Mouse (Mus musculus): ENCODE measurements around the gene Lgals4. TPM values are rescaled to one million over a fixed set of nuclear protein-coding genes. Genes with fewer than 3 reads are reported as not detected.

Lgals4 gene
- polyA plus RNA-seq (2014; fragmentation: Nextera tagmentation; extraction: Ambion mirVana), result 4.7 and 4.8 TPM in 2 replicates

DNA sequence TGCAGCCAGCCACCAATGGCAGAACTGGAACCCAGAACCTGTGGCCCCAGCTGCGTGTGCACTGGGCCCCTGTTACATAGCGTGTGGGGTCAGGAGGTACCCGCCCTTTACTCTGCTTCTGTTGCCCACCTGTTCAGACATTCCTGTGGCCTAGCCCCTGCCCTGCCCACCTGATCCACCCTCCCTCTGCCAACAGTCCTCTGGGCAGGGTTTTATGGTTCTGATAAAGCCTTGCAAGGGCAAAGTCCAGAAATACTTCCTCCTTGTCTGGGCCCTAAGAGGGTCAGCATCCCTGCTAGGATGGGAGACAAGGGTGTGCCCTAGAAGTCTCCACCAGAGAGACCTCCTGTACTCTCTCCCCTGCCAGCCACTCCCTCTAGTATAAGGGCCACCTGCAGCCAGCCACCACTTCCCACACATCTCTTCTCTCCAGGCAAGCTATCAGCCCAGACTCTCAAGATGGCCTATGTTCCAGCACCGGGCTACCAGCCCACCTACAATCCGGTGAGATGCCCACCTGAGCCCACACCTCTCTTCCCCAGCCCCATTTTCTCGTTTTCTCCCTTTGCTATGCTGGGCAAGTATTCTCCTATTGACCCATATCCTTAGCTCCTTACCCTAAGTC lies at the start of gene Lgals4:
Gene Lgals4, plus strand, starts transcription at position 132 of the 625 bp plus-strand sequence.
- Histone ChIP-seq H3K27ac (replicated peaks in 1 of 2; ENCODE audit: control insufficient read depth in 1 of 2, insufficient read depth in 1 of 2, low read depth in 2 of 2, low read length in 2 of 2) (no peak within 1 kb of the TSS), H3K27me3 (ENCODE audit: control insufficient read depth, insufficient read depth, low read length) (no peaks in the 10 kb centered on the region), H3K36me3 (ENCODE audit: control insufficient read depth, insufficient read depth, low read length) (peaks cover 31% of the 10 kb centered on the region), H3K9me3 (ENCODE audit: control insufficient read depth, low read length) (no peaks in the 10 kb centered on the region), H3K9ac (ENCODE audit: low read length) (no peak within 1 kb of the TSS), H3K4me3 (ENCODE audit: control insufficient read depth in 1 of 2, insufficient read depth in 1 of 2, low read depth in 1 of 2, low read length in 2 of 2) (no peak within 1 kb of the TSS), H3K4me2 (ENCODE audit: low read length) (no peak within 1 kb of the TSS), H3K4me1 (ENCODE audit: control insufficient read depth in 2 of 2, insufficient read depth in 2 of 2, low read length in 2 of 2) (peaks cover 6 to 12% of the 10 kb centered on the region in 2 experiments; a peak in 3 of 4 replicates)
- 84% methylated on average over 6 of the region's 6 CpGs for WGBS
- ATAC-seq (ENCODE audit: insufficient number of reproducible peaks, insufficient read depth, low FRiP score, low read depth), result no peak

DNA sequence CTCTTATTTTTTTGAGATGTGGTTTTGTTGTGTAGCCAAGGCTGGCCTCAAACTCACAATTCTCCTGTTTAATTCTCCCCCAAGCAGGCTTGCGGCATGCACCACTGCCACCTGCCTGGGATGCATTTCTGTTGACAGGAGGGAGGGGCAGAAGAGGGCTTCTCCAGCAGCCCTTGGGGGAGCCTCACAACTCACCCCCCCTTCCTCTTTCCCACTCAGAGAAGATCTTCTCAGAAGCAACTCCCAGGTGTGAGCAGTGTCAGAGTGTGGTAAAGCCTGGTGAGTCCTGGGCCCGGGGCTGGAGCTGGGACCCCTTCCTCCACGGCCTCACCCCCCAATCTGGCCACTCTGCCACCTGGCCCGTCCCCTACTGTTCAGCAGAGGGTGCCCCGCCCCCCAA lies 48.5 kb upstream of the Lgals4 start:
- Histone ChIP-seq H3K4me3 (ENCODE audit: control insufficient read depth in 1 of 2, insufficient read depth in 1 of 2, low read depth in 1 of 2, low read length in 2 of 2) (no peak overlapping the region), H3K27ac (replicated peaks in 1 of 2; ENCODE audit: control insufficient read depth in 1 of 2, insufficient read depth in 1 of 2, low read depth in 2 of 2, low read length in 2 of 2) (no peak overlapping the region), H3K9ac (ENCODE audit: low read length) (no peak overlapping the region), H3K4me1 (ENCODE audit: control insufficient read depth in 2 of 2, insufficient read depth in 2 of 2, low read length in 2 of 2) (peaks cover 7 to 14% of the 10 kb centered on the region in 2 experiments), H3K9me3 (ENCODE audit: control insufficient read depth, low read length) (no peaks in the 10 kb centered on the region), H3K27me3 (ENCODE audit: control insufficient read depth, insufficient read depth, low read length) (no peaks in the 10 kb centered on the region), H3K36me3 (ENCODE audit: control insufficient read depth, insufficient read depth, low read length) (peaks cover 32% of the 10 kb centered on the region), H3K4me2 (ENCODE audit: low read length) (no peak overlapping the region)
- WGBS, result 70% methylated on average over 5 of the region's 5 CpGs
- ATAC-seq (ENCODE audit: insufficient number of reproducible peaks, insufficient read depth, low FRiP score, low read depth), result no peak

- no peak overlapping the region for H3K4me3 ChIP-seq (ENCODE audit: control insufficient read depth in 1 of 2, insufficient read depth in 1 of 2, low read depth in 1 of 2, low read length in 2 of 2)
Observed at GRCm38 (mm10) chr7:28787884-28788283, 45.8 kb upstream of the Lgals4 start.

DNA sequence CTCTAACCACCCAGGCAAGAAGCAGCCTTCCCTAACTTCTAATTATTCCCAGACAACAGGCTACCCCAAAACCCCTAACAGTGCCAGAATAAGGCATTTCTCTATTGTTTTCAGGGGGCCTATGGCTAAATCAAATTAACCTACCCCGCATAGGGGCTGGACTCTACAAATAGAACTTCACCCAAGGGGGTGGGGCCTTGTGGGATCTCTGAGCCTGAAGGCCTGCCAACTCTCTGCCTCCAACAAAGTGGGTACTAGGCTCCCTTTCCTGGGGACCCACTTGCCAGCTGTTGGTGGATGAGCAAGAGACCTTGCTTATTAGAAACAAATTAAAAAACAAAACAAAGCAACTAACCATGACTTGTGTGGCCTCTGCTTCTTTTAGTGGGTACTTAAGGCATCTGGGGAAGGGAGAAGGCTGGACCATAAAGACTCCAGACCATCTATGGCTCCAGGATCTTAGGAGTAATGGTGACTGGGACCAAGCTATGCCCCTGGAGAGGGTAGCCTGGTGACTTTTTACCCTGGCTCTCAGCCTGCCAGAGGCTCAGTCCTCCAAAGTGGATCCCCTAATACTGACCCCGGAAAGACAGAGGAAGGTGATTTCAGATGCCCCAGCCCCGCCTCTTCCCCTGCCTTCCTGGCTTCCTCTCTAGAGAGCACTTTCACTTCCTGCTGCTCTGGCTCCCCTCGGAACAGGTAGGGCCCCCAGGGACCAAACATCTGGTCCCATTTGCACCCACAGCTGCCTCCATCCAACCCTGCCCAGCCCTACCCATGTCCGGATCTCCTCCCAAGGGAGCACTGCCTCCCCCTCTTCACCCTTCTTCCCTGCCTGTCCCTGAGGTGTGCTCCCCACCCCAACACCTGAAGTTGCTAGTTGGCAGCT lies 45.1 kb upstream of the Lgals4 start, which contains the start of gene Rinl:
Gene Rinl, plus strand, starts transcription at position 663 of the 889 bp plus-strand sequence.
- 65% methylated on average over 5 of the region's 5 CpGs for WGBS
- peaks cover 22% of the 10 kb centered on the region for H3K36me3 ChIP-seq (ENCODE audit: control insufficient read depth, insufficient read depth, low read length)
- no peak within 1 kb of the TSS for H3K9ac ChIP-seq (ENCODE audit: low read length)
- H3K4me2 ChIP-seq (ENCODE audit: low read length), result no peak within 1 kb of the TSS
- no peaks in the 10 kb centered on the region for H3K27me3 ChIP-seq (ENCODE audit: control insufficient read depth, insufficient read depth, low read length)
- no peak for ATAC-seq (ENCODE audit: insufficient number of reproducible peaks, insufficient read depth, low FRiP score, low read depth)
- H3K4me1 ChIP-seq (ENCODE audit: control insufficient read depth in 2 of 2, insufficient read depth in 2 of 2, low read length in 2 of 2), result no peaks in the 10 kb centered on the region
- no peaks in the 10 kb centered on the region for H3K9me3 ChIP-seq (ENCODE audit: control insufficient read depth, low read length)
- H3K4me3 ChIP-seq (ENCODE audit: control insufficient read depth in 1 of 2, insufficient read depth in 1 of 2, low read depth in 1 of 2, low read length in 2 of 2), result no peak within 1 kb of the TSS
- no peak within 1 kb of the TSS for H3K27ac ChIP-seq (replicated peaks in 1 of 2; ENCODE audit: control insufficient read depth in 1 of 2, insufficient read depth in 1 of 2, low read depth in 2 of 2, low read length in 2 of 2)

More at GRCm38 (mm10) chr7:28787884-28788283, 45.8 kb upstream of the Lgals4 start:
- H3K9ac ChIP-seq (ENCODE audit: low read length), result no peak overlapping the region
- peaks cover 29% of the 10 kb centered on the region for H3K36me3 ChIP-seq (ENCODE audit: control insufficient read depth, insufficient read depth, low read length)
- H3K4me2 ChIP-seq (ENCODE audit: low read length), result no peak overlapping the region
- 82% methylated on average over 9 of the region's 9 CpGs for WGBS
- no peak for ATAC-seq (ENCODE audit: insufficient number of reproducible peaks, insufficient read depth, low FRiP score, low read depth)
- 0 out of 4 replicates have a peak, but pooled peaks cover 0 to under 1% of the 10 kb centered on the region in 2 experiments for H3K4me1 ChIP-seq (ENCODE audit: control insufficient read depth in 2 of 2, insufficient read depth in 2 of 2, low read length in 2 of 2)
- H3K27ac ChIP-seq (replicated peaks in 1 of 2; ENCODE audit: control insufficient read depth in 1 of 2, insufficient read depth in 1 of 2, low read depth in 2 of 2, low read length in 2 of 2), result no peak overlapping the region
- no peaks in the 10 kb centered on the region for H3K9me3 ChIP-seq (ENCODE audit: control insufficient read depth, low read length)
- H3K27me3 ChIP-seq (ENCODE audit: control insufficient read depth, insufficient read depth, low read length), result no peaks in the 10 kb centered on the region

- no peak overlapping the region for H3K4me3 ChIP-seq (ENCODE audit: control insufficient read depth in 1 of 2, insufficient read depth in 1 of 2, low read depth in 1 of 2, low read length in 2 of 2)
- H3K9me3 ChIP-seq (ENCODE audit: control insufficient read depth, low read length), result no peaks in the 10 kb centered on the region
- H3K27me3 ChIP-seq (ENCODE audit: control insufficient read depth, insufficient read depth, low read length), result no peaks in the 10 kb centered on the region
- no peak overlapping the region for H3K9ac ChIP-seq (ENCODE audit: low read length)
- H3K4me1 ChIP-seq (ENCODE audit: control insufficient read depth in 2 of 2, insufficient read depth in 2 of 2, low read length in 2 of 2), result no peaks in the 10 kb centered on the region
- ATAC-seq (ENCODE audit: insufficient number of reproducible peaks, insufficient read depth, low FRiP score, low read depth), result no peak
- no peak overlapping the region for H3K4me2 ChIP-seq (ENCODE audit: low read length)
- H3K36me3 ChIP-seq (ENCODE audit: control insufficient read depth, insufficient read depth, low read length), result peaks cover 22% of the 10 kb centered on the region
- H3K27ac ChIP-seq (replicated peaks in 1 of 2; ENCODE audit: control insufficient read depth in 1 of 2, insufficient read depth in 1 of 2, low read depth in 2 of 2, low read length in 2 of 2), result no peak overlapping the region
- WGBS, result 66% methylated on average over 3 of the region's 3 CpGs
Observed at GRCm38 (mm10) chr7:28789235-28789634, 44.4 kb upstream of the Lgals4 start.

DNA sequence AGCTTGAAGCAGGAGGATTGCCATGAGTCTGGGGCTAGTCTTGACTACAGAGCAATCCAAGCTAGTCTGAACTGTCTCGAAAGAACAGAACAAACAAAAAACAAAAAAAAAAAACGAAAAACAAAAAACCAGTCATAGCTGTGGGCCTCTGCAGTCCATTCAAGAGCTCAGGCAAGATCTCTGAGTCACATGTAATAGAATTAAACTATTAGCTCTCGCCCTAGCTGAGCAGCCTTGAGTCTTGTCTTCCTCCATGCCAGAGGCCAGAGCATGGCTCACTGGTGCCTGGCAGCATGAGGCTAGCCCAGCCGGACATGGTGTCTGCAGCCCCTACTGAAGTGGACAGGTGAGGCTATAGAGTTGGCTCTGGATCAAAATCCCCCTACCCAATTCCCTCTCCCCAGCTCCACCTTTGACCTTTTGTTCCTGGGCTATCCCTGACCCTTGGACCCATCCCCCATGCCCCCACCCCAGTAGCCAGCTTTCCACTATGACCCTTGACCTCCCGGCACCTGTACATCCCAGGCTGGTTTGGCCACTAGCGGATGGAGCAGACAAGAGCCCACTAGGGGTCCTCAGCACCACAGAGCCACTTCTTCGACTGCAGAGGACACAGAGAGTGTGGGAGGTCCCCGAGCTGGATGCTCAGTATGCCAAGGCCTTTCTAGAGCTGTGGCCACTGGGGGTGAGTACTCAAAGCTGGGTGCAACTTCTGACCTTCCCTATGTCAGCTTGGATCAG lies 43.4 kb upstream of the Lgals4 start:
- no peak overlapping the region for H3K27ac ChIP-seq (replicated peaks in 1 of 2; ENCODE audit: control insufficient read depth in 1 of 2, insufficient read depth in 1 of 2, low read depth in 2 of 2, low read length in 2 of 2)
- no peaks in the 10 kb centered on the region for H3K9me3 ChIP-seq (ENCODE audit: control insufficient read depth, low read length)
- H3K9ac ChIP-seq (ENCODE audit: low read length), result no peak overlapping the region
- H3K4me2 ChIP-seq (ENCODE audit: low read length), result no peak overlapping the region
- no peak for ATAC-seq (ENCODE audit: insufficient number of reproducible peaks, insufficient read depth, low FRiP score, low read depth)
- H3K36me3 ChIP-seq (ENCODE audit: control insufficient read depth, insufficient read depth, low read length), result peaks cover 16% of the 10 kb centered on the region
- H3K4me1 ChIP-seq (ENCODE audit: control insufficient read depth in 2 of 2, insufficient read depth in 2 of 2, low read length in 2 of 2), result no peaks in the 10 kb centered on the region
- no peak overlapping the region for H3K4me3 ChIP-seq (ENCODE audit: control insufficient read depth in 1 of 2, insufficient read depth in 1 of 2, low read depth in 1 of 2, low read length in 2 of 2)
- H3K27me3 ChIP-seq (ENCODE audit: control insufficient read depth, insufficient read depth, low read length), result no peaks in the 10 kb centered on the region
- WGBS, result 55% methylated on average over 8 of the region's 8 CpGs

DNA sequence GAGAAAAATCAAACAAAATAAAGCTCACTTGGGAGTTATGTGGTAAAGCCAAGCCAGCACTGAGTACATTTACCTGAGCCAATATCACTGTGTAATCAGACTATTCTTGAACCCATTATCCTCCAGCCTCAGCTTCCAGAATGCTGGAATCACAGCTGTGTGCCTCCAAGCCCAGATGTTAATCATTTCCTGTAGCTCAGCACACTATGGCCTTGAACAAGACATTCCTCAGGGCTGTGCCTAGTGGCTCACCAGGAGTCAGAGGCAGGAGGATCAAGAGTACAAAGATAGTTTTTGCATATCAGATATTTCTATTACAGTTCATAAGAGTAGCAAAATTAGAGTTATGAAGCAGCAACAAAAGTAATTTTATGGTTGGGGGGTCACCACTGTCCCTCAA lies 41.9 kb upstream of the Lgals4 start:
- H3K4me3 ChIP-seq (ENCODE audit: control insufficient read depth in 1 of 2, insufficient read depth in 1 of 2, low read depth in 1 of 2, low read length in 2 of 2), result no peak overlapping the region
- H3K9me3 ChIP-seq (ENCODE audit: control insufficient read depth, low read length), result no peaks in the 10 kb centered on the region
- no peak overlapping the region for H3K27ac ChIP-seq (replicated peaks in 1 of 2; ENCODE audit: control insufficient read depth in 1 of 2, insufficient read depth in 1 of 2, low read depth in 2 of 2, low read length in 2 of 2)
- no peak overlapping the region for H3K4me2 ChIP-seq (ENCODE audit: low read length)
- H3K9ac ChIP-seq (ENCODE audit: low read length), result no peak overlapping the region
- peaks cover 0 to 7% of the 10 kb centered on the region in 2 experiments; a peak in 3 of 4 replicates for H3K4me1 ChIP-seq (ENCODE audit: control insufficient read depth in 2 of 2, insufficient read depth in 2 of 2, low read length in 2 of 2)
- no peak for ATAC-seq (ENCODE audit: insufficient number of reproducible peaks, insufficient read depth, low FRiP score, low read depth)
- 0 out of 2 replicates have a peak, but pooled peaks cover 6% of the 10 kb centered on the region for H3K36me3 ChIP-seq (ENCODE audit: control insufficient read depth, insufficient read depth, low read length)
- no peaks in the 10 kb centered on the region for H3K27me3 ChIP-seq (ENCODE audit: control insufficient read depth, insufficient read depth, low read length)

All from heart, embryonic 14.5 days (tissue).